Mouse (Mus musculus) heart, adult 2 months (tissue): Measurements from ENCODE around the gene Fancg.

Experiments
- CTCF ChIP-seq: fragments of 200-600 bp; IDR thresholded peaks from 2 replicates; pipeline ENCODE4 v1.8.1; 2022; ENCODE audit warnings: antibody characterized with exemption, mild to moderate bottlenecking, moderate library complexity
- POLR2A ChIP-seq: fragments of 200-500 bp; IDR thresholded peaks from 2 replicates; pipeline ENCODE4 v1.6.1; 2011; ENCODE audit warnings: mild to moderate bottlenecking, low read depth, low read length, control low read depth; ENCODE audit not compliant: insufficient read depth

GRCm38 (mm10) chr4:43052627-43053026 lies 42.3 kb upstream of the Fancg start:
- TF ChIP-seq CTCF = peak; percentile 91
- TF ChIP-seq POLR2A = no peak
